Mouse (Mus musculus): ENCODE data around the gene Fscn1.

Gene Fscn1

GRCm38 (mm10) chr5:142976516-142976915 is 16.4 kb downstream of the Fscn1 start:
- no peak for DNase-seq

DNA sequence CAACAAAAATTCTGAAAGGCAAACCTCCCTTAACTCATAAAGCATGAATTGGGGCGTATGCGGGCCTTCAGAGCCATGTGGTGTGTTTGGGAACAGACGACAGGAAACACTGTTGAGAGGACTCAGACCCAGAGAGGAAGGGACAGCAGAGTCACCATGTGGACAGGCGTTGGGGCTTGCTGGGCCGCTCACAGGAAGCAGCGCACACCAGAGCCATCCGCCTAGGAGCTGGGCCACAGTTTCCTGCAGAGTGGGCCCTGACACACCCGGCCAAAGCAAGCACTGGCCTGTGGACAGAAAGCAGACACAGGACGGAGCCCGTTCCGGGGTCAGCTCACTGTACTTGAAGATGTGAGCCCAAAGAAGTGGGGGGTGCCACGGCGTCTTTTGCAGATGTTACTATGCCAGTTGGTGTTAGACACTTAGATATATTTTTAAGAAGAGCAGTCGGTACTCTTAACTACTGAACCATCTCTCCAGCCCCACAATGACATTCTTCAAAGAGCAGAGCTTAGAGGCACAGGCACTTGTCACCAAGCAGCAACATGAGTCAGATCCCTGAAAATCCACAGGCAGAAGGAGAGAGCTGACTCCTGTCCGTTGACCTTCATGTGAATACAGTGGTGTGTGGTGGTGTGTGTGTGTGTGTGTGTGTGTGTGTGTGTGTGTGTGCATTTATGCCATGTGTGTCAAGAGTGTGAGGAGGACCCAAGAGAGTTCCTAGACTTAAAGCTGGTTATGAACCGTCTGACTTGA is 22.1 kb downstream of the Fscn1 start:
- DNase-seq = peak; percentile 36

GRCm38 (mm10) chr5:142983174-142983573 is 23.0 kb downstream of the Fscn1 start:
- DNase-seq = no peak

- peak; percentile 74 for DNase-seq
Observed at GRCm38 (mm10) chr5:142984271-142984670, 24.1 kb downstream of the Fscn1 start.

DNA sequence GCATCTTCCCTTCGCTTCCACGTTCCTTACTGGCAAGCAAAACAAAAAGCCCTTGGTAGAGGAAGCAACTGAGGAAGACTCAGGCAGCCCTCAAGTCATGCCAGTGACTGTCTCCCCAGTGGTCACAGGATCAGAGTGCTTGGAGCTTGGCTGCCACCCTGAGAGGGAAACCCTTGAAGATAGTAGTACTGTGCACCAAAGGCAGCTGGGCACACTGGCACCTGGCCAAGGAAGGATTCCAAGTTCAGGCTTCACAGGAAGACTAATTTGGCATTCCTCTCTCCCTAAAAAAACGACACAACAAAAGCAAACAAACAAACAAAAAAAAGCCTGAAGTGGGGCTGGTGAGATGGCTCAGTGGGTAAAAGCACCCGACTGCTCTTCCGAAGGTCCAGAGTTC is 28.4 kb downstream of the Fscn1 start:
- no peak for DNase-seq

GRCm38 (mm10) chr5:142989167-142989566 is 29.0 kb downstream of the Fscn1 start:
- DNase-seq = no peak

- no peak for DNase-seq
Observed at GRCm38 (mm10) chr5:142994746-142995145, 34.6 kb downstream of the Fscn1 start.

- DNase-seq = no peak
Observed at GRCm38 (mm10) chr5:142997526-142997925, 37.4 kb downstream of the Fscn1 start.

- DNase-seq = no peak
Observed at GRCm38 (mm10) chr5:142998171-142998570, 38.0 kb downstream of the Fscn1 start.

GRCm38 (mm10) chr5:143000091-143000490 is 39.9 kb downstream of the Fscn1 start:
- DNase-seq = no peak

- peak; percentile 50 for DNase-seq
Observed at GRCm38 (mm10) chr5:143000654-143001500, 40.7 kb downstream of the Fscn1 start.

DNA sequence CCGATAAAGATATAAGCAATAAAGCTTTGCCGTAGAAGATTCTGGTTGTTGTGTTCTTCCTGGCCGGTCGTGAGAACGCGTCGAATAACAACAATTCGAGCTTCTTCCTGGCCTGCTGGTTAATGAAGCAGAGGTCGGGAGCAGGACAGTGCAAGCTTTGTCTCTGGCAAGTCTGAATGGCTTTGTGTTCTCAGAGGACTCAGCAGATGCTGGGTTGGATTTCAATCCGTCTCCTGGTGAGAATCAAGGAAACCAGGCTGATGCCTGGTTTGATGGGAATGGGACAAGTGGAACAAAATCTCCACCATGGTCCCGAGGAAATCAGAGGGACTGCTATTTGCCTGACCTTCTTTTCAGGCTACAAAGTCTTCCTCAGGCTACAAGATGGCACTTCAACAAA is 49.2 kb downstream of the Fscn1 start:
- no peak for DNase-seq

GRCm38 (mm10) chr5:143017401-143017800 is 57.3 kb downstream of the Fscn1 start:
- DNase-seq = no peak
